In the genomic region with DNA sequence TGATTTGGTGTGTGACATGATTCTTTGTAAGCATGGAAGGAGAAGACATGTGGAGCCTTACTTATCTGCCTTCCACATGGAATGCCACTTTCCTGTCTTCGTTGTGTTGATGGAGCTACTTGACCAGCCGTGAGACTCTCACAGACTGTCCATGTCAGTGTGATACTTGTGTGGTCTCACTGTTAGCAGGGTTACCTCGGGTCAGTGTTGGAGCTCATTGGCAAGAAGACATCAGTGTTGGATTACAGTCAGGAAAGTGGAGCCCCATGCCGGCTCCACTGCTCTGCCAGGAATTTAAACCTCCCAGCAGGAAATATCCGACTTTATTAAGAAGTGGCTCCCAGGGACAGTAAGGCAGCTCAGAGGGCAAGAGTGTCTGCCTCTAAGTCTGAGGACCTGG, we compare ENCODE assay signal across 10 mouse cellular contexts.
DNase-seq lines count a peak whose midpoint lies in the region; ATAC-seq and TF ChIP-seq lines count a peak whose summit lies in the region.
"Had no signal": no experiment of that assay in that cellular context is flagged by ENCODE, and none has a peak within 500 bp of the region (broad histone marks: within the 10 kb centered on the region; RNA-seq: fewer than 3 reads in every experiment).

No protein-coding gene starts in this region.

- no peaks in the 10 kb centered on the region for H3K27me3 ChIP-seq in kidney, adult 2 months (replicated peaks; ENCODE audit: control insufficient read depth, insufficient read depth, low read length)
- H3K27me3 ChIP-seq in limb, embryonic 13.5 days, result no peaks in the 10 kb centered on the region
- H3K27me3 ChIP-seq in midbrain, embryonic 11.5 days (ENCODE audit: control insufficient read depth, insufficient read depth, low read length), result no peaks in the 10 kb centered on the region
- no peaks in the 10 kb centered on the region for H3K27me3 ChIP-seq in midbrain, embryonic 14.5 days (ENCODE audit: control insufficient read depth, insufficient read depth, low read length)
- H3K27me3 ChIP-seq: neural tube, embryonic 12.5 days had no signal

- peak; percentile 25 for ATAC-seq in erythroid progenitor cell, adult 5-6 weeks (replicated peaks; ENCODE audit: low FRiP score, poor library complexity, severe bottlenecking)
- ATAC-seq in limb, embryonic 13.5 days (ENCODE audit: low FRiP score, low read depth), result 0 out of 2 replicates have a peak, but pooled peaks have one; percentile 32
- ATAC-seq in midbrain, embryonic 11.5 days (ENCODE audit: low FRiP score), result no peak
- no peak for ATAC-seq in midbrain, embryonic 14.5 days (ENCODE audit: low FRiP score, low TSS enrichment)
- ATAC-seq: activated CD4-positive, CD25-positive, alpha-beta regulatory T cell, adult 4 months had no signal

- peak; percentile 15 for DNase-seq in kidney, adult 2 months
- no peak for DNase-seq in kidney, adult 18-20 months
- DNase-seq in midbrain, embryonic 11.5 days (ENCODE audit: low spot score, missing footprints), result no peak
- DNase-seq in midbrain, embryonic 14.5 days, result no peak
- DNase-seq in adrenal gland, postnatal 4 days (ENCODE audit: low spot score in 2 of 2), result no peak

- no peak overlapping the region for H3K27ac ChIP-seq in kidney, adult 2 months (ENCODE audit: insufficient read depth, low read depth, low read length)
- peak overlapping the region; percentile 92 for H3K27ac ChIP-seq in bone marrow, adult 2 months (ENCODE audit: control insufficient read depth, insufficient read depth, low read depth, low read length, poor library complexity)
- no peak overlapping the region for H3K27ac ChIP-seq in limb, embryonic 13.5 days
- H3K27ac ChIP-seq in midbrain, embryonic 11.5 days (ENCODE audit: low read depth, low read length), result no peak overlapping the region
- no peak overlapping the region for H3K27ac ChIP-seq in midbrain, embryonic 14.5 days (replicated peaks; ENCODE audit: low read depth, low read length)
- H3K27ac ChIP-seq: neural tube, embryonic 12.5 days had no signal

- no peak for TF ChIP-seq POLR2A in kidney, adult 2 months (IDR thresholded peaks at IDR 0.05; ENCODE audit: low read depth, low read length)
- TF ChIP-seq POLR2A in bone marrow, adult 2 months (IDR thresholded peaks at IDR 0.05; ENCODE audit: borderline replicate concordance, control insufficient read depth, low read depth, low read length), result no peak

- H3K4me3 ChIP-seq in kidney, adult 2 months (ENCODE audit: insufficient read depth, low read depth, low read length), result no peak overlapping the region
- peak overlapping the region; percentile 90 for H3K4me3 ChIP-seq in bone marrow, adult 2 months (replicated peaks; ENCODE audit: control insufficient read depth, low read depth, low read length)
- H3K4me3 ChIP-seq in limb, embryonic 13.5 days, result no peak overlapping the region
- H3K4me3 ChIP-seq in midbrain, embryonic 11.5 days (ENCODE audit: low read depth, low read length), result no peak overlapping the region
- H3K4me3 ChIP-seq in midbrain, embryonic 14.5 days (replicated peaks; ENCODE audit: low read depth, low read length), result no peak overlapping the region
- H3K4me3 ChIP-seq: neural tube, embryonic 12.5 days had no signal

- H3K36me3 ChIP-seq in kidney, adult 2 months (ENCODE audit: control insufficient read depth, insufficient read depth, low read length), result no peaks in the 10 kb centered on the region
- peaks cover 37% of the 10 kb centered on the region for H3K36me3 ChIP-seq in limb, embryonic 13.5 days
- peaks cover 5% of the 10 kb centered on the region; the same call in 1 of the 2 replicates for H3K36me3 ChIP-seq in midbrain, embryonic 11.5 days (ENCODE audit: control insufficient read depth, insufficient read depth, low read length)
- peaks cover 71% of the 10 kb centered on the region for H3K36me3 ChIP-seq in midbrain, embryonic 14.5 days (ENCODE audit: control insufficient read depth, insufficient read depth, low read length)

- no peak overlapping the region for H3K4me2 ChIP-seq in limb, embryonic 13.5 days (replicated peaks)
- no peak overlapping the region for H3K4me2 ChIP-seq in midbrain, embryonic 11.5 days
- no peak overlapping the region for H3K4me2 ChIP-seq in midbrain, embryonic 14.5 days (ENCODE audit: low read length)
- H3K4me2 ChIP-seq: neural tube, embryonic 12.5 days had no signal

- no peak for TF ChIP-seq CTCF in kidney, adult 2 months (conservative IDR thresholded peaks at IDR 0.05; ENCODE audit: insufficient read depth, insufficient read length, low read depth, low read length)
- TF ChIP-seq CTCF in bone marrow, adult 2 months (IDR thresholded peaks at IDR 0.05; ENCODE audit: control insufficient read depth, insufficient read depth, low read length), result no peak

- H3K9me3 ChIP-seq in limb, embryonic 13.5 days, result no peaks in the 10 kb centered on the region
- H3K9me3 ChIP-seq in midbrain, embryonic 11.5 days (ENCODE audit: control insufficient read depth, low read length), result no peaks in the 10 kb centered on the region
- H3K9me3 ChIP-seq in midbrain, embryonic 14.5 days (ENCODE audit: control insufficient read depth, low read length), result no peaks in the 10 kb centered on the region
- H3K9me3 ChIP-seq: neural tube, embryonic 12.5 days had no signal

- 33% methylated on average over 5 of the region's 5 CpGs for WGBS in kidney, adult 2 months
- 66% methylated on average over 5 of the region's 5 CpGs for WGBS in bone marrow, adult 2 months
- WGBS in limb, embryonic 13.5 days, result 45% methylated on average over 5 of the region's 5 CpGs
- WGBS in midbrain, embryonic 11.5 days, result 75% methylated on average over 5 of the region's 5 CpGs
- WGBS in midbrain, embryonic 14.5 days, result 83% methylated on average over 5 of the region's 5 CpGs

- H3K4me1 ChIP-seq in kidney, adult 2 months (ENCODE audit: control insufficient read depth, insufficient read depth, low read length), result no peaks in the 10 kb centered on the region
- no peaks in the 10 kb centered on the region; the same call in 1 of the 2 replicates for H3K4me1 ChIP-seq in bone marrow, adult 2 months (ENCODE audit: control insufficient read depth, insufficient read depth, low read length)
- H3K4me1 ChIP-seq in limb, embryonic 13.5 days, result peaks cover 27% of the 10 kb centered on the region
- H3K4me1 ChIP-seq in midbrain, embryonic 11.5 days (ENCODE audit: control insufficient read depth, insufficient read depth, low read length), result no peaks in the 10 kb centered on the region
- no peaks in the 10 kb centered on the region for H3K4me1 ChIP-seq in midbrain, embryonic 14.5 days (ENCODE audit: control insufficient read depth, insufficient read depth, low read length)
- H3K4me1 ChIP-seq: neural tube, embryonic 12.5 days had no signal

- H3K9ac ChIP-seq in limb, embryonic 13.5 days, result no peak overlapping the region
- H3K9ac ChIP-seq in midbrain, embryonic 11.5 days (ENCODE audit: low read length), result no peak overlapping the region
- no peak overlapping the region for H3K9ac ChIP-seq in midbrain, embryonic 14.5 days (replicated peaks; ENCODE audit: low read length)
- H3K9ac ChIP-seq: neural tube, embryonic 12.5 days had no signal

Comparison
In these comparisons a context has a peak if more than half of its experiments do, and no peak if none do; other contexts are left out.
1. ATAC-seq: peak in erythroid progenitor cell, adult 5-6 weeks (single experiment) and limb, embryonic 13.5 days (single experiment); none in midbrain, embryonic 11.5 days (single experiment) and midbrain, embryonic 14.5 days (single experiment).